Mouse (Mus musculus): ENCODE results near the gene Pgm2l1. TPM values are rescaled to one million over a fixed set of nuclear protein-coding genes. Genes with fewer than 3 reads are reported as not detected.

Gene Pgm2l1
- polyA plus RNA-seq, 1 experiment from 2014 or later: 9.2 TPM

DNA sequence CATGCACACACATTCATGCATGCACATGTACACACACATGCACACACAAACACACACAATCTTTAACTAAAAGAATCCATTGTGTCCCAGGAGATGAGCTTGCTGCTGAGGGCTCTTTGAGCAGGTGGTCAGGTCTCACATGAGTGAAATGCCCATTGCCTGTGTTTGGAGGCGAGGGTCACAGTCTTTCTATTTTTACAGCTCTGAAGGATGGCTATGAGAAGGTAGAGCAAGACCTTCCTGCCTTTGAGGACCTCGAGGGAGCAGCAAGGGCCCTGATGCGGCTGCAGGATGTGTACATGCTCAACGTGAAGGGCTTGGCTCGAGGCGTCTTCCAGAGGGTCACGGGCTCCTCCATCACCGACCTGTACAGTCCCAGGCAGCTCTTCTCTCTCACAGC lies 66.4 kb downstream of the Pgm2l1 start:
- ATAC-seq (no peak), DNase-seq (ENCODE audit: low spot score) (no peak)
- H3K9me3 ChIP-seq (replicated peaks; ENCODE audit: control insufficient read depth, low read length): no peaks in the 10 kb centered on the region
- H3K27me3 ChIP-seq (replicated peaks; ENCODE audit: control insufficient read depth, insufficient read depth, low read length): no peaks in the 10 kb centered on the region
- no peak overlapping the region for H3K4me3 ChIP-seq (ENCODE audit: low read depth, low read length)
- H3K27ac ChIP-seq (ENCODE audit: low read depth, low read length): no peak overlapping the region
- no peak overlapping the region for H3K9ac ChIP-seq (ENCODE audit: low read length)
- no peak overlapping the region for H3K4me2 ChIP-seq (ENCODE audit: low read length)
- H3K36me3 ChIP-seq (ENCODE audit: control insufficient read depth, insufficient read depth, low read length): no peaks in the 10 kb centered on the region
- 83% methylated on average over 8 of the region's 8 CpGs for WGBS
- H3K4me1 ChIP-seq (ENCODE audit: control insufficient read depth, insufficient read depth, low read length): peaks cover 5% of the 10 kb centered on the region

GRCm38 (mm10) chr7:100295745-100296144 lies 68.6 kb downstream of the Pgm2l1 start:
- H3K4me2 ChIP-seq (ENCODE audit: low read length): no peak overlapping the region
- H3K9ac ChIP-seq (ENCODE audit: low read length): no peak overlapping the region
- no peaks in the 10 kb centered on the region for H3K9me3 ChIP-seq (replicated peaks; ENCODE audit: control insufficient read depth, low read length)
- ATAC-seq (no peak), DNase-seq (ENCODE audit: low spot score) (peak; percentile 32)
- WGBS: 89% methylated on average over 2 of the region's 2 CpGs
- H3K27ac ChIP-seq (ENCODE audit: low read depth, low read length): no peak overlapping the region
- no peaks in the 10 kb centered on the region for H3K36me3 ChIP-seq (ENCODE audit: control insufficient read depth, insufficient read depth, low read length)
- no peak overlapping the region for H3K4me3 ChIP-seq (ENCODE audit: low read depth, low read length)
- H3K4me1 ChIP-seq (ENCODE audit: control insufficient read depth, insufficient read depth, low read length): no peaks in the 10 kb centered on the region
- H3K27me3 ChIP-seq (replicated peaks; ENCODE audit: control insufficient read depth, insufficient read depth, low read length): no peaks in the 10 kb centered on the region

DNA sequence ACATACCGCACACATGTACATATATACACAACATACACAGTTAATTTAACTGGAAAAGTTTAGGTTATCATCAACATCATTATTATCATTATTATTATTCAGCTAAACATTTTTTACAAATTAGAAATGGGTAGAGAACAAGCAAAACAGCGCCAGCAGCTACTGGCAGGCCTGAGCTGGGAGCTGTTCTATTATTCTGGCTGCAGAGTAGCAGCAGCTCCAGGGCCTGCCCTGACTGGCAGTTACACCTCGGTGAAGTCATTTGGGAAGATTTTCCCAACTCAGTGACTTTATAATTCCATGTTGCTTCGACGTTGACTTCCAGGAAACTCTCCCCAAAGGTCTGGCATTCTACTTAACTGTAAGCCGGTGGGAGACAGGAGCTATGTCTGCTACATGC lies 69.5 kb downstream of the Pgm2l1 start:
- Histone ChIP-seq H3K27ac (ENCODE audit: low read depth, low read length) (no peak overlapping the region), H3K4me1 (ENCODE audit: control insufficient read depth, insufficient read depth, low read length) (no peaks in the 10 kb centered on the region), H3K9me3 (replicated peaks; ENCODE audit: control insufficient read depth, low read length) (no peaks in the 10 kb centered on the region), H3K27me3 (replicated peaks; ENCODE audit: control insufficient read depth, insufficient read depth, low read length) (no peaks in the 10 kb centered on the region), H3K4me3 (ENCODE audit: low read depth, low read length) (no peak overlapping the region), H3K36me3 (ENCODE audit: control insufficient read depth, insufficient read depth, low read length) (no peaks in the 10 kb centered on the region), H3K9ac (ENCODE audit: low read length) (no peak overlapping the region), H3K4me2 (ENCODE audit: low read length) (no peak overlapping the region)
- ATAC-seq (no peak), DNase-seq (ENCODE audit: low spot score) (no peak)
- 82% methylated on average over 6 of the region's 6 CpGs for WGBS

DNA sequence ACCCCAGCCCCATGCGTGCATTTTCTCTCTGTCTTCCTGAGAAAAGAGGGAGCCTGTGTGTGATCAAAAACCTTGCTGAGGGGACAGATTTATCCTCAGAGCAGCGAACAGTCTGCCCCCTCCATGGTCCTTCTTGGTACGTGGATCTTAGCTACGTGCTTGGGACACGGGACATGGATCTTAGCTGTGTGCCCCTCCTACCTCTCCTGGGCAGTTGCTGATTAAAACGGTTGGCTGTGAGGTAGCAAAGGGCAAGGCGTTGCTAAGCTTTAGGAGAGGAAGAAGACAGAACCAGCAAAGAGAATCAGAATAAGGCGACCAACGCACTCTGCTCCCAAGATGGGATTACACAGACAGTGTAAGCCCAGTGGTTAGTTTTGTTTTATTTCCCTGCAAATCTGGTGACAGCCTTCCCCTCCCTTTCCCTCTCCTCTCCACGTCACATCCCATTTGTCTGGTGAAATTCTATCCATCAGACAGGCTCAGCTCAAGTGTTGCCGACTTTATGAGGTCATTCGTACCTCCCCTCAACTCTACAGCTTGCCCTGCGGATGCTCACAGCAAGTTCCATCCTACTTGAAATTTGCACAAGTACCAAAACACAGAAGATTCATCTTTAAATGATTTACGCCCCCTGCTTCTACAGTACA lies 71.8 kb downstream of the Pgm2l1 start:
- Histone ChIP-seq H3K4me2 (ENCODE audit: low read length) (no peak overlapping the region), H3K36me3 (ENCODE audit: control insufficient read depth, insufficient read depth, low read length) (no peaks in the 10 kb centered on the region), H3K27ac (ENCODE audit: low read depth, low read length) (no peak overlapping the region), H3K4me1 (ENCODE audit: control insufficient read depth, insufficient read depth, low read length) (no peaks in the 10 kb centered on the region), H3K9me3 (replicated peaks; ENCODE audit: control insufficient read depth, low read length) (no peaks in the 10 kb centered on the region), H3K27me3 (replicated peaks; ENCODE audit: control insufficient read depth, insufficient read depth, low read length) (no peaks in the 10 kb centered on the region), H3K4me3 (ENCODE audit: low read depth, low read length) (no peak overlapping the region), H3K9ac (ENCODE audit: low read length) (no peak overlapping the region)
- 78% methylated on average over 14 of the region's 14 CpGs for WGBS
- no peak for DNase-seq (ENCODE audit: low spot score)
- ATAC-seq: no peak

- no peak for ATAC-seq
- 68% methylated on average over 3 of the region's 3 CpGs for WGBS
- Histone ChIP-seq H3K4me1 (ENCODE audit: control insufficient read depth, insufficient read depth, low read length) (no peaks in the 10 kb centered on the region), H3K27ac (ENCODE audit: low read depth, low read length) (no peak overlapping the region), H3K27me3 (replicated peaks; ENCODE audit: control insufficient read depth, insufficient read depth, low read length) (no peaks in the 10 kb centered on the region), H3K4me2 (ENCODE audit: low read length) (no peak overlapping the region), H3K9me3 (replicated peaks; ENCODE audit: control insufficient read depth, low read length) (no peaks in the 10 kb centered on the region), H3K36me3 (ENCODE audit: control insufficient read depth, insufficient read depth, low read length) (no peaks in the 10 kb centered on the region), H3K9ac (ENCODE audit: low read length) (no peak overlapping the region), H3K4me3 (ENCODE audit: low read depth, low read length) (no peak overlapping the region)
- no peak for DNase-seq (ENCODE audit: low spot score)
Measured at GRCm38 (mm10) chr7:100301390-100301789, 74.2 kb downstream of the Pgm2l1 start.

DNA sequence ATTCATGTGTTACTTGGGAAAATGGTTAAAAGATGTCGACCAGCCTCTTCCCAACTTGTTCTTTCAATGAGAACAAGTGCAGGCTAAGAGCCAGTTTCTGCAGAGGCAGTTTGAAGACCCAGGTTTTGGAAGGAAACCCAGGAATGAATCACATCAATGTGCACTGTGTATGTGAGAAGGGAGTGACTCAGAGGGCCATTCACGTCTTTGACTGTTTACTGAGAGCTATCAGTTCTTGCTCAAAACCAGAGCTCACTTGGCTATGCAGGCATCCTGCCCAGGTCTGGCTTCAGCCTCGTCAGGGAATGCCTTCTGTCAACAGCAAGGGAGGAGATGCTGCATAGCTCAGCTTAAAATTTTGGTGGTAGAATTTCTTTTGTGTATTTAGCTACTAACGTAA lies 75.1 kb downstream of the Pgm2l1 start:
- Histone ChIP-seq H3K9ac (ENCODE audit: low read length) (no peak overlapping the region), H3K27me3 (replicated peaks; ENCODE audit: control insufficient read depth, insufficient read depth, low read length) (no peaks in the 10 kb centered on the region), H3K27ac (ENCODE audit: low read depth, low read length) (no peak overlapping the region), H3K9me3 (replicated peaks; ENCODE audit: control insufficient read depth, low read length) (no peaks in the 10 kb centered on the region), H3K4me3 (ENCODE audit: low read depth, low read length) (no peak overlapping the region), H3K36me3 (ENCODE audit: control insufficient read depth, insufficient read depth, low read length) (no peaks in the 10 kb centered on the region), H3K4me2 (ENCODE audit: low read length) (no peak overlapping the region), H3K4me1 (ENCODE audit: control insufficient read depth, insufficient read depth, low read length) (0 out of 2 replicates have a peak, but pooled peaks cover under 1% of the 10 kb centered on the region)
- 59% methylated on average over 4 of the region's 4 CpGs for WGBS
- DNase-seq (ENCODE audit: low spot score) (peak; percentile 51), ATAC-seq (no peak)

- Histone ChIP-seq H3K27ac (ENCODE audit: low read depth, low read length) (no peak overlapping the region), H3K9ac (ENCODE audit: low read length) (no peak overlapping the region), H3K4me3 (ENCODE audit: low read depth, low read length) (no peak overlapping the region), H3K9me3 (replicated peaks; ENCODE audit: control insufficient read depth, low read length) (no peaks in the 10 kb centered on the region), H3K4me1 (ENCODE audit: control insufficient read depth, insufficient read depth, low read length) (peaks cover 23% of the 10 kb centered on the region), H3K4me2 (ENCODE audit: low read length) (no peak overlapping the region), H3K27me3 (replicated peaks; ENCODE audit: control insufficient read depth, insufficient read depth, low read length) (no peaks in the 10 kb centered on the region), H3K36me3 (ENCODE audit: control insufficient read depth, insufficient read depth, low read length) (no peaks in the 10 kb centered on the region)
- DNase-seq (ENCODE audit: low spot score) (no peak), ATAC-seq (no peak)
- 93% methylated on average over 9 of the region's 9 CpGs for WGBS
Measured at GRCm38 (mm10) chr7:100305894-100306293, 78.7 kb downstream of the Pgm2l1 start.

DNA sequence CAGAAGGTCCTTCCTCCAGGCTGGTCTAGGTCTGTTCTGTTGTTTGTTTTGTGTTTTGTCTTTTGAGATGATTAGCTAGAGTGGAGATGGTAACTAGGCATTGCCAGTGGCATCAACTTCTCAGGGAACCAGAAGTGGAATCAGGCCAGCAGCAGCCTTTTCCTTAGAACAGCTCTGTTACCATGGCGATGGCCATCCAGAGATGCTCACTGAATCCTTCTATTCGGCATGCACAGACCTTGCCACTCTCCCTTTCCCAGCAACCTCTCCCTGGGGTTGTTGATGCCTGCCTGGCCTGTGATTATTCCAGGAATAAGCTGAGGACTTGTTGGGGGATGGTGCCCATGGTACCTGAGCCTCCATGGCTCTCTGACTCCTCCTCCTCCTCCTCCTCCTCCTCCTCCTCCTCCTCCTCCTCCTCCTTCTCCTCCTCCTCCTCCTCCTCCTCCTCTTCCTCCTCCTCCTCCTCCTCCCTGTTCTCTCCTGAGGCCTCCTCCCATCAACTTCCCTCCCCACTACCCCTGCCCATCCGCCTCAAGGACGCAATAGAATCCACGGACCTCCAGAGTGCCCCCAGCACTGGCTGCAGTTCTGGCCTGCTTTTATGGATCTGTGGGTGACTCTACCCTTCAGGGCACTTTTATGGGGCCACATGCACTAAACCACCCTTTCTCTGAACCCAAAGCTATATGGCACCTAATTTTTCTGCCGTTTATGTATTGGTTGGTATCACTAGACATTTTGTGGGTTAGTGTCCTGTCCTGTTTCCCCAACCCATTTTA lies 80.9 kb downstream of the Pgm2l1 start:
- no peaks in the 10 kb centered on the region for H3K27me3 ChIP-seq (replicated peaks; ENCODE audit: control insufficient read depth, insufficient read depth, low read length)
- ATAC-seq: peak; percentile 81
- H3K4me2 ChIP-seq (ENCODE audit: low read length): no peak overlapping the region
- H3K27ac ChIP-seq (ENCODE audit: low read depth, low read length): peak overlapping the region; percentile 49
- 0 out of 2 replicates have a peak overlapping the region, but pooled peaks have one; percentile 13 for H3K9ac ChIP-seq (ENCODE audit: low read length)
- no peak overlapping the region for H3K4me3 ChIP-seq (ENCODE audit: low read depth, low read length)
- WGBS: 75% methylated on average over 6 of the region's 6 CpGs
- H3K4me1 ChIP-seq (ENCODE audit: control insufficient read depth, insufficient read depth, low read length): peaks cover 23% of the 10 kb centered on the region
- DNase-seq (ENCODE audit: low spot score): peak; percentile 93
- H3K36me3 ChIP-seq (ENCODE audit: control insufficient read depth, insufficient read depth, low read length): no peaks in the 10 kb centered on the region
- no peaks in the 10 kb centered on the region for H3K9me3 ChIP-seq (replicated peaks; ENCODE audit: control insufficient read depth, low read length)

DNA sequence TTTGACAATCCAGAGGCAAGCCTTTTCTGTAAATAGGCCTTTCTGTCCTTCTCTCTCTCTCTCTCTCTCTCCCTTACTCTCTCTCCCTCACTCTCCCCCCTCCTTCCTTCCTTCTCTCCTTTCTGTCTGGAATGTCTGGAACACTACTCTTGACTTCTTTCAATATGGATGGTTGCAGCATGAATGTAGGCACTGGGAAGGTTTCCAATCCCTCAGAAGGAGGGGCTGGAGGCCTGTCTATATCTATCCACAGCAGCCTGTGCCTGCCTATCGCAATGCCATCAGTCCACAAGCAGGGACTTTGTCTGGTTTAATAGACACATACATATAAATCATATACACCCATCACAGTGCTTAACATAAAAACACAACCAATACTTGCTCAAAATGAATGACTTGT lies 82.0 kb downstream of the Pgm2l1 start:
- Histone ChIP-seq H3K27ac (ENCODE audit: low read depth, low read length) (peak overlapping the region; percentile 52), H3K36me3 (ENCODE audit: control insufficient read depth, insufficient read depth, low read length) (no peaks in the 10 kb centered on the region), H3K9me3 (replicated peaks; ENCODE audit: control insufficient read depth, low read length) (no peaks in the 10 kb centered on the region), H3K4me2 (ENCODE audit: low read length) (no peak overlapping the region), H3K4me1 (ENCODE audit: control insufficient read depth, insufficient read depth, low read length) (peaks cover 23% of the 10 kb centered on the region), H3K27me3 (replicated peaks; ENCODE audit: control insufficient read depth, insufficient read depth, low read length) (no peaks in the 10 kb centered on the region), H3K9ac (ENCODE audit: low read length) (0 out of 2 replicates have a peak overlapping the region, but pooled peaks have one; percentile 18), H3K4me3 (ENCODE audit: low read depth, low read length) (no peak overlapping the region)
- peak; percentile 75 for ATAC-seq
- peak; percentile 70 for DNase-seq (ENCODE audit: low spot score)
- WGBS: 24% methylated on average over 1 of the region's 1 CpGs

All from forebrain, embryonic 14.5 days (tissue).